Mouse (Mus musculus): Measurements from ENCODE around the gene Lzts2. TPM values are rescaled to one million over a fixed set of nuclear protein-coding genes. Genes with fewer than 3 reads are reported as not detected.

The Lzts2 gene
- polyA plus RNA-seq, 1 experiment from 2014 or later, result 44.1 TPM

GRCm38 (mm10) chr19:45048644-45049365 lies 34.6 kb downstream of the Lzts2 start:
- Histone ChIP-seq H3K27me3 (ENCODE audit: control insufficient read depth, insufficient read depth, low read length) (peaks cover 19% of the 10 kb centered on the region), H3K9me3 (ENCODE audit: control insufficient read depth, low read length) (no peaks in the 10 kb centered on the region), H3K9ac (ENCODE audit: low read length) (peak overlapping the region; percentile 73; the same call in 1 of the 2 replicates), H3K36me3 (ENCODE audit: control insufficient read depth, insufficient read depth, low read length) (no peaks in the 10 kb centered on the region), H3K4me2 (peak overlapping the region; percentile 79), H3K27ac (ENCODE audit: low read depth, low read length) (no peak overlapping the region), H3K4me1 (ENCODE audit: control insufficient read depth, insufficient read depth, low read length) (peaks cover 21% of the 10 kb centered on the region), H3K4me3 (ENCODE audit: low read depth, low read length) (no peak overlapping the region)
- DNase-seq (ENCODE audit: low spot score, missing footprints), result no peak
- ATAC-seq (ENCODE audit: low FRiP score), result no peak
- WGBS, result 80% methylated on average over 12 of the region's 12 CpGs

- H3K9ac ChIP-seq (ENCODE audit: low read length), result no peak overlapping the region
- H3K36me3 ChIP-seq (ENCODE audit: control insufficient read depth, insufficient read depth, low read length), result no peaks in the 10 kb centered on the region
- peaks cover 18% of the 10 kb centered on the region for H3K27me3 ChIP-seq (ENCODE audit: control insufficient read depth, insufficient read depth, low read length)
- ATAC-seq (ENCODE audit: low FRiP score) (no peak), DNase-seq (ENCODE audit: low spot score, missing footprints) (no peak)
- 84% methylated on average over 9 of the region's 9 CpGs for WGBS
- peaks cover 21% of the 10 kb centered on the region for H3K4me1 ChIP-seq (ENCODE audit: control insufficient read depth, insufficient read depth, low read length)
- no peaks in the 10 kb centered on the region for H3K9me3 ChIP-seq (ENCODE audit: control insufficient read depth, low read length)
- H3K27ac ChIP-seq (ENCODE audit: low read depth, low read length), result no peak overlapping the region
- no peak overlapping the region for H3K4me3 ChIP-seq (ENCODE audit: low read depth, low read length)
- no peak overlapping the region for H3K4me2 ChIP-seq
Observed at GRCm38 (mm10) chr19:45049523-45049922, 35.3 kb downstream of the Lzts2 start.

GRCm38 (mm10) chr19:45053451-45053850 lies 39.2 kb downstream of the Lzts2 start:
- Histone ChIP-seq H3K4me2 (no peak overlapping the region), H3K4me3 (ENCODE audit: low read depth, low read length) (no peak overlapping the region), H3K4me1 (ENCODE audit: control insufficient read depth, insufficient read depth, low read length) (peaks cover 11% of the 10 kb centered on the region), H3K27ac (ENCODE audit: low read depth, low read length) (no peak overlapping the region), H3K9me3 (ENCODE audit: control insufficient read depth, low read length) (no peaks in the 10 kb centered on the region), H3K27me3 (ENCODE audit: control insufficient read depth, insufficient read depth, low read length) (no peaks in the 10 kb centered on the region), H3K9ac (ENCODE audit: low read length) (no peak overlapping the region), H3K36me3 (ENCODE audit: control insufficient read depth, insufficient read depth, low read length) (no peaks in the 10 kb centered on the region)
- WGBS, result 81% methylated on average over 8 of the region's 8 CpGs
- no peak for ATAC-seq (ENCODE audit: low FRiP score)
- DNase-seq (ENCODE audit: low spot score, missing footprints), result no peak

GRCm38 (mm10) chr19:45054892-45055690 lies 40.9 kb downstream of the Lzts2 start:
- WGBS, result 89% methylated on average over 6 of the region's 6 CpGs
- no peak for DNase-seq (ENCODE audit: low spot score, missing footprints)
- Histone ChIP-seq H3K9me3 (ENCODE audit: control insufficient read depth, low read length) (no peaks in the 10 kb centered on the region), H3K4me2 (no peak overlapping the region), H3K4me3 (ENCODE audit: low read depth, low read length) (no peak overlapping the region), H3K4me1 (ENCODE audit: control insufficient read depth, insufficient read depth, low read length) (peaks cover 15% of the 10 kb centered on the region), H3K27me3 (ENCODE audit: control insufficient read depth, insufficient read depth, low read length) (no peaks in the 10 kb centered on the region), H3K27ac (ENCODE audit: low read depth, low read length) (no peak overlapping the region), H3K9ac (ENCODE audit: low read length) (no peak overlapping the region), H3K36me3 (ENCODE audit: control insufficient read depth, insufficient read depth, low read length) (no peaks in the 10 kb centered on the region)
- ATAC-seq (ENCODE audit: low FRiP score), result no peak

- no peak for ATAC-seq (ENCODE audit: low FRiP score)
- Histone ChIP-seq H3K27ac (ENCODE audit: low read depth, low read length) (no peak overlapping the region), H3K36me3 (ENCODE audit: control insufficient read depth, insufficient read depth, low read length) (no peaks in the 10 kb centered on the region), H3K27me3 (ENCODE audit: control insufficient read depth, insufficient read depth, low read length) (no peaks in the 10 kb centered on the region), H3K4me1 (ENCODE audit: control insufficient read depth, insufficient read depth, low read length) (peaks cover 15% of the 10 kb centered on the region), H3K9ac (ENCODE audit: low read length) (no peak overlapping the region), H3K4me3 (ENCODE audit: low read depth, low read length) (no peak overlapping the region), H3K9me3 (ENCODE audit: control insufficient read depth, low read length) (no peaks in the 10 kb centered on the region), H3K4me2 (no peak overlapping the region)
- no peak for DNase-seq (ENCODE audit: low spot score, missing footprints)
- 52% methylated on average over 4 of the region's 4 CpGs for WGBS
Observed at GRCm38 (mm10) chr19:45056364-45056763, 42.1 kb downstream of the Lzts2 start.

- H3K4me3 ChIP-seq (ENCODE audit: low read depth, low read length), result no peak overlapping the region; the same call in 1 of the 2 replicates
- DNase-seq (ENCODE audit: low spot score, missing footprints) (no peak), ATAC-seq (ENCODE audit: low FRiP score) (no peak)
- H3K9ac ChIP-seq (ENCODE audit: low read length), result peak overlapping the region; percentile 64
- peaks cover 15% of the 10 kb centered on the region for H3K4me1 ChIP-seq (ENCODE audit: control insufficient read depth, insufficient read depth, low read length)
- H3K9me3 ChIP-seq (ENCODE audit: control insufficient read depth, low read length), result no peaks in the 10 kb centered on the region
- WGBS, result 83% methylated on average over 7 of the region's 7 CpGs
- peak overlapping the region; percentile 50 for H3K4me2 ChIP-seq
- H3K27me3 ChIP-seq (ENCODE audit: control insufficient read depth, insufficient read depth, low read length), result no peaks in the 10 kb centered on the region
- no peak overlapping the region; the same call in 1 of the 2 replicates for H3K27ac ChIP-seq (ENCODE audit: low read depth, low read length)
- H3K36me3 ChIP-seq (ENCODE audit: control insufficient read depth, insufficient read depth, low read length), result no peaks in the 10 kb centered on the region
Observed at GRCm38 (mm10) chr19:45056908-45057698, 42.9 kb downstream of the Lzts2 start.

GRCm38 (mm10) chr19:45057724-45058112 lies 43.5 kb downstream of the Lzts2 start:
- no peak for ATAC-seq (ENCODE audit: low FRiP score)
- 51% methylated on average over 7 of the region's 7 CpGs for WGBS
- H3K9me3 ChIP-seq (ENCODE audit: control insufficient read depth, low read length), result no peaks in the 10 kb centered on the region

GRCm38 (mm10) chr19:45058113-45058839 lies 44.1 kb downstream of the Lzts2 start:
- DNase-seq (ENCODE audit: low spot score, missing footprints) (peak; percentile 100), ATAC-seq (ENCODE audit: low FRiP score) (peak; percentile 94)
- H3K9ac ChIP-seq (ENCODE audit: low read length), result peak overlapping the region; percentile 88
- under 1% methylated on average over 34 of the region's 34 CpGs for WGBS
- H3K4me1 ChIP-seq (ENCODE audit: control insufficient read depth, insufficient read depth, low read length), result peaks cover 15% of the 10 kb centered on the region
- no peaks in the 10 kb centered on the region for H3K9me3 ChIP-seq (ENCODE audit: control insufficient read depth, low read length)
- H3K27ac ChIP-seq (ENCODE audit: low read depth, low read length), result peak overlapping the region; percentile 97
- H3K36me3 ChIP-seq (ENCODE audit: control insufficient read depth, insufficient read depth, low read length), result no peaks in the 10 kb centered on the region
- peak overlapping the region; percentile 64 for H3K4me2 ChIP-seq
- H3K27me3 ChIP-seq (ENCODE audit: control insufficient read depth, insufficient read depth, low read length), result no peaks in the 10 kb centered on the region
- peak overlapping the region; percentile 56 for H3K4me3 ChIP-seq (ENCODE audit: low read depth, low read length)

More at GRCm38 (mm10) chr19:45057724-45058112, 43.5 kb downstream of the Lzts2 start:
- Histone ChIP-seq H3K27ac (ENCODE audit: low read depth, low read length) (peak overlapping the region; percentile 97), H3K9ac (ENCODE audit: low read length) (peak overlapping the region; percentile 64), H3K36me3 (ENCODE audit: control insufficient read depth, insufficient read depth, low read length) (no peaks in the 10 kb centered on the region), H3K4me2 (peak overlapping the region; percentile 50), H3K4me1 (ENCODE audit: control insufficient read depth, insufficient read depth, low read length) (peaks cover 15% of the 10 kb centered on the region), H3K4me3 (ENCODE audit: low read depth, low read length) (peak overlapping the region; percentile 56), H3K27me3 (ENCODE audit: control insufficient read depth, insufficient read depth, low read length) (no peaks in the 10 kb centered on the region)
- DNase-seq (ENCODE audit: low spot score, missing footprints), result no peak

Data from midbrain, embryonic 11.5 days (tissue).